Mouse (Mus musculus) right cerebral cortex, postnatal 4 days (tissue): ENCODE measurements around the gene Hnrnph3.

Experiments used
- DNase-seq: peaks from one replicate; pipeline ENCODE4 v3.0.0-alpha.2; 2022

Hnrnph3 gene

GRCm38 (mm10) chr10:62980039-62980954 is 43.7 kb downstream of the Hnrnph3 start, which contains the start of gene Rufy2:
Rufy2 (plus strand) TSS chr10:62980223.
- peak; percentile 96 for DNase-seq

GRCm38 (mm10) chr10:62979667-62980038 is 44.4 kb downstream of the Hnrnph3 start:
- DNase-seq: no peak

DNA sequence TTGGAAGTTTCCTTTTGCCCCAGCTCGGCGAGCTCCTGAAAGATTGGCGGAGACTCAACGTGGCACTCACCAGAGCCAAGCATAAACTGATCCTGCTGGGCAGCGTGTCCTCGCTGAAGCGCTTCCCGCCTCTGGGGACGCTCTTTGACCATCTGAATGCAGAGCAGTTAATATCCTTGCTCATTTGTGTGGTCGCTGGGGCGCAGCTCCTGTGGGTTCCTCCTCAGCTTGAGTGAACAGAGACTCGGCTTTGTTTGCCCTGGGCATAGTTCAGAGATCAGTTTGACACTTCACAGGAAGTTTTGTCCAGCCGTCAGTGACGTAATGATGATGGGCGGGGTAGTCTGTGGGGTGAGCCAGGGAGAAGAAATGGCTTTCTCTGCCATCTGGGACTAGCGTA is 52.2 kb downstream of the Hnrnph3 start:
- DNase-seq: no peak

- no peak for DNase-seq
Measured at GRCm38 (mm10) chr10:62966291-62966690, 57.7 kb downstream of the Hnrnph3 start.

DNA sequence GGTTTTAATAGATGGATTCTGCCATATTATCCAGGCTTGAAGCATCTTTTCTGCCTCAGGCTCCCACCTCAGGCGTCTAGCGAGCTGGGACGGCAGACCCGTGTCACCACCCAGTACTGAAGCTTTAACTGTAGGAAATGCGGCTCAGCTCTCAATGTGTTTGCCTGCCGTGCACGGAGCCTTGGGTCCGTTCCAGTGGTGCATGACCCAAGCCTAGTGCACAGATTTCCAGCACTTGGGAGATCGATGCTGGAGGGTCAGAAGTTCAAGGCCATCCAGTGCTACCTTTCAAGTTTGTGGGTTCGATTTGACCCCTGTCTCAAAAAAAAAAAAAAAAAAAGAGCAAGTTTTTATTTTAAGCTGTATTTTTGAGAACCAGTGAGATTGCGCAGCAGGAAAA is 58.2 kb downstream of the Hnrnph3 start:
- DNase-seq: no peak
